Mouse (Mus musculus) adrenal gland, adult 2 months (tissue): Measurements from ENCODE around the gene Rsph6a. TPM values are rescaled to one million over a fixed set of nuclear protein-coding genes. Genes with fewer than 3 reads are reported as not detected.
A peak's percentile ranks its signal among the peaks of the same experiment; 100 is the strongest.
"Not testable (repeated sequence)": the region's sequence is repeated elsewhere in the genome, so short reads cannot be mapped to it uniquely, and the experiment has no call there.

Source experiments
- DNase-seq: peaks from one replicate; pipeline ENCODE4 v3.0.0; 2021
- polyA plus RNA-seq: library from polyadenylated mRNA; depleted of rRNA; stranded (reverse); fragments of >200 nt; gene quantifications from 2 replicates; pipeline ENCODE4 v1.2.3, GENCODE M21; 2012
- total RNA-seq, 2 experiments: library from RNA; stranded (reverse); gene quantifications; 2 replicates each; pipeline ENCODE4 v1.2.3; 2021

The Rsph6a gene
- total and polyA plus RNA-seq, 3 experiments: not detected

DNA sequence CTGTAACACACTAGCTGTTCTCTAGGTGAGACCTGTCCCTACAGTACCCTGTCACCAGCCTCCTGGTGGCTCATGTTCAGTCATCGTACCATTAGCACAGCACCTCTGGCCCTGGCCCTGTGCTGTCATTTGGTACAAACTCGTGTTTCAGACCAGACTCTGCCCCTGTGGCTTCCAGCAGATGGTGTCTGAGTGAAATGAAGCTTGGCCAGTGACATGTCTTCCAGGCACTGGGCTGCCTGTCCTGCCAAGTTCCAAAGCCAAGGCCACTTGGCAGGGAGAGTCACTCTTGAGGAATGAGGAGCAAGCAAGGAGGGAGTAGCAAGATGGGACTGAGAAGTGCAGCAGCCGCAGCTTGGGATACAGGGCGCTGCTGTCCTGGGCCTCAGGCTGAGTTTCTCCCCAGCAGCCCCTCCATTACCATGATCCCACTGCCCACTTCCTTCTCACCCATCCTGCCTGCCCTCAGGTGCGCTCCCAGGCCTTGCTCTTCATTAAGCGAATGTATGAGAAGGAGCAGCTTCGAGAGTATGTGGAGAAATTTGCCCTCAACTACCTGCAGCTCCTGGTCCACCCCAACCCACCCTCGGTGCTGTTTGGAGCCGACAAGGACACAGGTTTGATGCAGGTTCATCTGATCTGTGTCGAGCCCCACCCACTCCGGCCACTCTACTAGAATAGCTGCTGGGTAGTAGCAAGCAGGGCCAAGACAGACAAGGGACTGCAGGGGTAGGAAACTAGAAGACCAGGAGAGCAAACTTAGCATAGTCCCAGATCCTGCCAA is 8.0 kb upstream of the Rsph6a start:
- peak; percentile 89 for DNase-seq

DNA sequence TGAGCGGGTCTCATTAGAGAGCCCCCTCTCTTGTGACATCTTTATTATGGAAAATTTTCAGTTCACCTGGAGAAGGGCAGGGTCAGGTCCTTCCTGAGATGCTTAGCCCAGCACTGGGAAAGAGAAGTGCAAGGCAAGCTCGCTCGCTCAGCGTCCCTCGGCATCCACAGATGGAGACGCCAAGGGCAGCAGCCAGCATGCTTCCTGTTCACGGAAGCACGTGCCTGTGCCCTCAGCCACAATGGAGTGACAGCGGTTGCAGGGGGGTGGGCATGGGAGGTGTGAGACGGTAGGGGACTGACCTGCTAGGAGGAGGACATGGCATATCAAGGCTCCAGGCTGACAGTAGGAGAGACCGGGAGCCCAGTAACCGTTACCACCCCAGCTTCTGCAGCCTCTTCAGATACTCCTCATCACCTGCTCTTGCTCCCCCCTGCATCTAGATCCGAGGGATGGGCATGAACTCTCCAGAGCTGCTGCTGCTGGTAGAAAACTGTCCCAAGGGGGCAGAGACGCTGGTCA is 6.4 kb upstream of the Rsph6a start:
- no peak for DNase-seq

DNA sequence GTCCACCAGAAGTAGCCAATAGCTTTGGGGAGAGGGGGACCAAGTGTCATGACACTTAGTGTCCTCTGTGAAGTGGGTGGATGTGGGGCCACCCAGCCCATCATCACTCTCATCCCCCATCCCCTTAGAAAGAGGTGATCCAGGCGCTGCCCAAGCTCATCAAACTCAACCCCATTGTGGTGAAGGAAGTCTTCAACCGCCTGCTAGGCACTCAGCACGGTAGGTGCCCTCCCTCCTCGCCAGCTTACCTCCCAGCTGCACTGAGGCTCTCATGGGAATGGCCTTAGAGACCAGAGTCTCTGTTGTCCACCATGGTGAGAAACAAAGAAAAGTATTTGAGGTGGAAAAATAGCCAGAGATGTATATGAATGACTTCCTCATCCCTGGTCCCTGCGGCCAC is 5.2 kb upstream of the Rsph6a start:
- DNase-seq: no peak

DNA sequence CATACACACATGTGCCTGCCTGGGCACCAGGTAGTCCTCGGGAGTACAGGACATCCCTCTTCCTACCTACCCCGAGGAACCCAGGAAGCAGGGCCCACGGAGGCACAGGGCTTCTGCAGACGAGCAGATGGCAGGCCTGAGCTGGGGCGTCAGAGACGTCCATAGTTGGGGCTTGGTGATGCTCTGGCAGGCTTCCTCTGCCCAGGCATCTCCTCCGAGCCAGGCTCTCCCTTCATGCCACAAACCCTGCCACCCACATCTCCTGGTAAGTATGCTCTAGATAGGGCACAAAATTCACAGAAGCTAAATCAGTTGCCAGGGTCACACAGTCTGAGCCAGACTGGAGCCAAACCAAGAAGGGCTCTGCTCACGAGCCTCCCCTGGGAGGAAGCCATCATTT is 4.3 kb upstream of the Rsph6a start:
- DNase-seq: no peak

DNA sequence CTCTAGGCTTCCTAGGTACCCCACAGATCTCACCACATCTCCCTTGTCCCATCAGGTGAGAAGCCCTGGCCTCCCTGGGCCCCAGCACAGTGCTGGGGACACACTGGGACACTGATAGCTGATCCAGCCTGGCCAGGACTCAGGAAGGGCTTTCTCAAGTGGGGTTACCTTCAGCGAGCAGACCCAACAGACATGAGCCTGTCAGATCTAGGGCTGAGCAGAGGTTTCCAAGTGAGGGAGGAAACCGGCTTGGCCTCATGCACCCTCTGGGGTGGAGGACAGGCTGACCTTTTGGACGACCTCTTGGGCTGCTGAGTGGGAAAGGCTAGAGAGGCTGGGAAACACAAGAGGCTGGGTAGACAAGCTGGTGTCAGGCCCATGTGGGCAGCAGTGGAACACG is 3.3 kb upstream of the Rsph6a start:
- no peak for DNase-seq

DNA sequence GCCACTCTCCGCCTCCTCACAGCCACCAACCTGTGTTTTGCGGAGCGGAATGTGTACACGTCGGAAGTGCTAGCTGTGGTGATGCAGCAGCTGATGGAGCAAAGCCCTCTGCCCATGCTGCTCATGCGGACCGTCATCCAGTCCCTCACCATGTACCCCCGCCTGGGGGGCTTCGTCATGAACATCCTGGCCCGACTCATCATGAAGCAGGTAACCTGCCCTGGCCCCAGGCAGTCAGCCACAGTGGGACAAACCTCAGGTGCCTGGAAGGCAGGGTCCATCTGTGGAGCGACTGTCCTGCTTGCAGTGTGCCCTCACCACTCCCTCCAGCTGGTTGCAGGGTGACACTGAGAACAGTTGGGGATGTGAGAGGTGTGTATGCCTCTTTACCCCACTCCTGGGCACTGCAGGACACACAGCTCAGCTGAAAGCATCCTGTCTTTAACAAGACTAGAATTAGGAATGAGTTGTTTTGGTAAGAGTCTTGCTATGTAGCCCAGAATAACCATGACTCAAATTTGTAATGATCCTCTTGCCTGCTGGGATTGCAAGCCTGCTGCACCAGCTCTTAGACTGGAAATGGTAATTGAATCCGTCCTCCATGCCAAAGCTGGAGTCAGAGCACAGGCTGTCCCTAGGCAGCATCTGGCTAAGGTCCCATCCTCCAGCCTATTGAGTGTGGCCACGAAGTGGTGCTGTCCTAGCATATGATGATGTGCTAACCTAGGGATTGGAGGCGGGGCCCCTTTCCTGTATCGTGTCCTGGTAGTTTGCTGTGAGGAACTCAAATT is 1.9 kb upstream of the Rsph6a start:
- DNase-seq: no peak

DNA sequence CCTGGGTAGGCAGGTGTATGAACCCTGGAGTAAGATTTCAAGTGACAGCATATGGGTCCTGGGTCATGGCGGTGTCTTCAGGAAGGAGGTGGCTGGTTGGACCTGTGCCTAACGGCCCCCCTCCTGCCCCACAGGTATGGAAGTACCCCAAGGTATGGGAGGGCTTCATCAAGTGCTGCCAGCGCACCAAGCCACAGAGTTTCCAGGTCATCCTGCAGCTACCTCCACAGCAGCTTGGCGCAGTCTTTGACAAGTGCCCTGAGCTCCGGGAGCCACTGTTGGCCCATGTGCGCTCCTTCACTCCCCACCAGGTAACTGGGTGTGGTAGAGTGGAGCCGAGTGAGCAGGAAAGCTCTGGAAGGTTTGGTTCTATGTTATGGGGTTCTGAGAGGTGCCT is 1.4 kb upstream of the Rsph6a start:
- no peak for DNase-seq

DNA sequence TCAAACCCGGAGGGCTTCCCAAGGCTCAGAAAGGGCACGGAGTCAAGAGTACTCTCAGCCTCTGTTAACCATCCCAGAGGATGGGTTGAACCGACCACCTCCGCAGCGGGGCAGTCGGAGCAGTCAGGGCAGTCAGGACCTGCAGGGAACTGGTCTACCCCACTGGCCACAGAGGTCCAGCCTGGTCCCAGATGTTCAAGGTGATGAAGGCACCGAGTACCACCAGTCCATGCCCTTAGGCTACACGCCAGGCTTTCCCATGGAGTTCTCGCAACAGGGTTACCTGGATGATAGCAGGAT is 237 bp downstream of the Rsph6a start:
- DNase-seq: no peak

DNA sequence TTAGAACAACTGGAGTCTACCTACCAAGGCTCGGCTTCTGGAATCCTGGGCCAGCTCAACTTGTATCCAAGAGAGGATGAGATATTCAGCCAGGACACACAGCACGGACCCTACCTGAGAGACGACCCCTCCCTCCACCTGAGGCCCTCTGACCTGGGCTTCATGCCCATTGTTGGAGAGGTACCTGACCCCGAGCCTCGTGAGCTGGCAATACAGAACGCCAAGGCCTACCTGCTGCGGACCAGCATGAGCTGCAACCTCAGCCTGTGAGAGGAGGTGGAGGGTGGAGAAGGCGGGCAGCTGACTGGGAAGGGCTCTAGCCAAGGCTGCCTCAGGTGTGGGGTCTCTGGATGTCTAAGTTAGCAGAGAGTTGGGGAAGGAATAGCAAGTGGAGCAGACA is 618 bp downstream of the Rsph6a start:
- no peak for DNase-seq

DNA sequence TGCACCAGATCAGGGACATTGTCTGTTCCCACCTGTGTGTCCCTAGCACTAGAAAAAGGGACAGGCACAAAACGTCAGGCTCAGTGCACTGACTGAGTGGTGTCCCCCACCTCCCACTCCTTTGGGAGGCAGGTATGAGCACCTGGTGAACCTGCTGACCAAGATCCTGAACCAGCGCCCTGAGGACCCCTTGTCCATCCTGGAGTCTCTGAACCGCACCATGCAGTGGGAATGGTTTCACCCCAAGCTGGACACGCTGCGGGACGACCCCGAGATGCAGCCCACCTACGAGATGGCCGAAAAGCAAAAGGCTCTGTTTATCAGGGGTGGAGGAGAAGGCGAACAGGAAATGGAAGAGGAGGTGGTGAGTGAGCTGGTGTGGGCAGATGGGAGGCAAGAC is 2.9 kb downstream of the Rsph6a start:
- no peak for DNase-seq

DNA sequence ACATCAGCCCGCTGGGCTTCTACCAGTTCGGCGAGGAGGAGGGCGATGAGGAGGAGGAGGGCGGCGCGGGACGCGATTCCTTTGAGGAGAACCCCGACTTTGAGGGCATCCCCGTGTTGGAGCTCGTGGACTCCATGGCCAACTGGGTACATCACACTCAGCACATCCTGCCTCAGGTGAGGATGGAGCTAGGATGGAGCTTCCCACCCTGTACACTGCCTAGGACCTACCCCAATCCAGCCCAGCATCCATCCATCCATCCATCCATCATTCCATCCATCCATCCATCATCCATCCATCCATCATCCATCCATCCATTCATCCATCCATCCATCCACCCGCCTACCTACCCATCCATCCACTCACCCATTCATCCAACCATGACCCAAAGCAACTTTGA is 11.4 kb downstream of the Rsph6a start:
- no peak for DNase-seq

DNA sequence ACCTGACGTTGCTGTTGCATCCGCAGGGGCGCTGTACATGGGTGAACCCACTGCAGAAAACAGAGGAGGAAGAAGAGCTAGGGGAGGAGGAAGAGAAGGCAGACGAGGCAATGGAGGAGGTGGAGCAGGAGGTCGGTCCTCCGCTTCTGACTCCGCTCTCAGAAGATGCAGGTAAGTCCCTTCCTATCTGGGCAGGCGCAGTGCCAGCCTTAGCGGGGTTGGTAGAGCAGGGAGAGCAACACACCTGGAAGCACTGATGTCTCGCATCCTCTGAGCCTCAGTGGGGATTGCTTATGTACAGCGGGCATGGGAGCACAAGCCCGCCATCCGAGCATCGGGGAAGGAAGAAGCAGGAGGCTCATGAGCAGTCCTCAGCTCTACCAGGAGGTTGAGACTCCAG is 12.6 kb downstream of the Rsph6a start:
- DNase-seq: no peak

DNA sequence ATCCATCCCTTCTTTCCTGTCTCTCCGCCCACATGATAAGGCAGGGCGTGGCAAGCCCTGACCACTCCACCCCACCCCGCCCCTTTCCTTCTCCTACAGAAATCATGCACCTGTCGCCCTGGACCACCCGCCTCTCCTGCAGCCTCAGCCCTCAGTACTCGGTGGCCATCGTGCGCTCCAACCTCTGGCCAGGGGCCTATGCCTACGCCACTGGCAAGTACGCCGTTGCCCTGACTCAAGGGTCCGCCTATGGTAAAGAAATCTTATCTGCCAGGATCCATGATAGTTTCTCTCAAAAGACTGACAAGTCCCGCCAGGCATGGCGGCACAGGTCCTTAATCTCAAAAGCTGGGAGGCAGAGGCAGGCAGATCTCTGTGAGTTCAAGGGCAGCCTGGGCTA is 13.4 kb downstream of the Rsph6a start:
- no peak for DNase-seq

DNA sequence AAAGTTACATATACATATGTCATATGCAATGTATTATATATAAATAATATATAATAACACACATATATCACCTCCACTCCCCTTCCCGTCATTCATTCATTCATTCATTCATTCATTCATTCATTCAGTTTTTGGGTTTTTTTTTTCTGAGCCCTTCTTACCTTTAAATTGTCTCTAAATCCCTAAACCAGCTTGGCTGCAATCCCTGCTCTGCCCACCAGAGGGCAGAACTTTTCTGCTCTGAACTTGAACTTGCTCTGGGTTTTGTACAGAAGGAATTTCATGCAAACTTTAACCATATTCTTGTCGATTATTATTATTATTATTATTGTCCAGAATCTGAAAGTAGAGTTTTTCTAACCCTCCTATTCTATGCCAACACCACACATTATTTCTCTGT is 14.2 kb downstream of the Rsph6a start:
- DNase-seq: peak; percentile 67

DNA sequence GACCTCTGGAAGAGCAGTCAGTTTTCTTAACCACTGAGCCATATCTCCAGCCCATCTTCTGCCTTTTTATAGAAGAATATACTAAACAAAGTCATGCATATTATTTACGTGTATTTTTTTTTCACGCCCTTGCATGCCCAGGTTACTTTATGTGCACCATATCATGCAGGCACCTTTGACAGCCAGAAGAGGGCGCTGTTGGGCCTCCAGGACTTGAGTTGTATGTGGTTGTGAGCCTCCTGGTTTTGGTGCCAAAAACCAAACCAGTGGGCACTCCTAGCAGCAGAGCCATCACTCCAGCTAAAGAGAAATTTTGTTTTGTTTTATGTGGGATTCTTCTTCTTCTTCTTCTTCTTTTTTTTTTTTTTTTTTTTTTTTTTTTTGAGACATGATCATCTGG is 15.0 kb downstream of the Rsph6a start:
- no peak for DNase-seq

DNA sequence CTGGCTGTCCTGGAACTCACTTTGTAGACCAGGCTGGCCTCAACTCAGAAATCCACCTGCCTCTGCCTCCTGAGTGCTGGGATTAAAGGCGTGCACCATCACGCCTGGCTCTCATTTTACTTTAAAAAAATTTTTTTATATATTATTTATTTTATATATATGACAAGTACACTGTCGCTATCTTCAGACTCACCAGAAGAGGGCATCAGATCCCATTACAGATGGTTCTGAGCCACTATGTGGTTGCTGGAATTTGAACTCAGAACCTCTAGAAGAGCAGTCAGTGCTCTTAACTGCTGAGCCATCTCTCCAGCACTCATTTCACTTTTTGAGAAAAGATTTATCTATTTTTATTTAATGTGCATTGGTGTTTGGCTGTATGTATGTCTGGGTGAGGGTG is 16.5 kb downstream of the Rsph6a start:
- DNase-seq: not testable (repeated sequence)

DNA sequence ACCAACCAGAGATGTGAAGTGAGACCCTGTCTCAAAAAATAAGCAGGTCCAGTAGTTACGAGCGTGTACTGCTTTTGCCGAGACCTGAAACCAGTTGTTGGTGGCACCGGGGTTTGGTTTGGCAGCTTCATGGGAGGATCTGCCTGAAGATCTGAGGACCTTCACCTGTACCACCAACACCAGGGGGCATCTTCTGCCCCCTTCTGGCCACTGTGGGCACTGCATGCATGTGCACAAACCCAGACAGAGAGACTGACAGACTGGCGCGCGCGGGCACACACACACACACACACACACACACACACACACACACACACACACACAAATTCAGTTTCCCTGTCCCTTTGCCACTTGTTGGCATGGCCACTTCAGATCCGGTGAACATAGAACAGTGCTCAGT is 19.0 kb downstream of the Rsph6a start:
- peak; percentile 39 for DNase-seq

DNA sequence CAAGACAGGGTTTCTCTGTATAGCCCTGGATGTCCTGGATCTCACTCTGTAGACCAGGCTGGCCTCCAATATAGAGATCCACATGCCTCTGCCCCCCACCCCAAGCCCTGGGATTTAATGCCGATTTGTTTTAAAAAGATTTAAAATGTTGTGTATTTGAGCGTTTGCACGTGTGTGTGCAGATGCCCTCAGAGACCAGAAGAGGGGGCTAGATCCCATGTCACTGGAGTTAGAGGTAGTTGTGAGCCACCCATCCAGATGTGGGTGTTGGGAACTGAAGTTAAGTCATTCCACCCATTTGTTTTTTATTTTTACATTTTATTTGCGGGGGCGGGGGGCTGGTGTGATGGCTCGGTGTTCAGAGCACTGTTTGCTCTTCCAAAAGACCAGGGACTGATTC is 20.0 kb downstream of the Rsph6a start:
- DNase-seq: no peak

DNA sequence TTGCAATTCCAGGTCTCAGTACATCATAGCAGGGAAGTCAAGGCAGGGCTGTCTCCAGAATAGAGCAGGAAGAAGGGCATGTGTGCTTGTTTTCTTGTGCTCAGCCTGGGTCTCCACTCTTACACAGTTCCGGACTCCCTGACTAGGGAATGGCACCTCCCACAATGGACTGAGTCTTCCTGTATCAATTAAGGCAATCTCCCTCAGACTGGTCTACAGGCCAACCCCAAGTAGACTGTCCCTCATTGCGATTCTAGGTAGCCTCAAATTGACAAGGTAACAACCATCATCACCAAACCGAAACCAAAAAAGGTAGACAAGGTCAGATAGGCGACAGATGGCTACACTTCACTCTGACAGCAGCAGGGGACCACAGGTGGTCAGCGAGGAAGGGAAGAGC is 20.7 kb downstream of the Rsph6a start:
- no peak for DNase-seq

DNA sequence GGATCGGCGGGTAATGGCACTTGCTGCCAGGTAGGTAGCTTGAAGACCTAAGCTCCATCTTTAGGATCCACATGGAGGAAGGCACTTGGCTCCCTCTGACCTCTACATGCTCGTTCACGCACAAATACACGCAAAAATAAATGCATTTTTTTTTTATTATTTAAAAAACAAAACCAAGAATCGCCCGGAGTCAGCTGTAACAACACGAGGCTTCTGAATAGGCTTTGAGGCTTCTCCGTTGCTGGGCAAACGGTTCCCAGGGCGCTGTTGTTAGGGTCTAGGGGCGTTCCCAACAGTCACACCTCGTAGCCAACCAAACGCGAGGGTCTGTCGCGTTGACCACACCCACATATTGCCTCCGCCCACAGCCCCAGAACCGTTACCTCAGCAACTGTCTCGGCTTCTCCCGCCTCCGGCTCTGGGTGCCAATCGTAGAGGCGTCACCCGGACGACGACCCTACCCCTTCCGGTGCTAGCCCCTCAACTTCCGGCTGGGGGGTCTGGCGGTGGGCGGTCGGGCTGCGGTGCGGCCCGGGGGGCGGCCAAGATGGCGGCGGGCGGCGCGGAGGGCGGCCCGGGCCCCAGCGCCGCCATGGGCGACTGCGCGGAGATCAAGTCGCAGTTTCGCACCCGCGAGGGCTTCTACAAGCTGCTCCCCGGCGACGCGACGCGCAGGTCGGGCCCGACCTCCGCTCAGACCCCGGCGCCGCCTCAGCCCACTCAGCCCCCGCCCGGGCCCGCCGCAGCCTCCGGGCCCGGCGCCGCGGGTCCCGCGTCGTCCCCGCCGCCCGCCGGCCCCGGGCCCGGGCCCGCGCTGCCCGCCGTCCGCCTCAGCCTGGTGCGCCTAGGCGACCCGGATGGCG is 21.5 kb downstream of the Rsph6a start, which contains the start of gene Dmwd:
Gene Dmwd, plus strand, starts transcription at position 505 of the 863 bp plus-strand sequence.
- peak; percentile 97 for DNase-seq

DNA sequence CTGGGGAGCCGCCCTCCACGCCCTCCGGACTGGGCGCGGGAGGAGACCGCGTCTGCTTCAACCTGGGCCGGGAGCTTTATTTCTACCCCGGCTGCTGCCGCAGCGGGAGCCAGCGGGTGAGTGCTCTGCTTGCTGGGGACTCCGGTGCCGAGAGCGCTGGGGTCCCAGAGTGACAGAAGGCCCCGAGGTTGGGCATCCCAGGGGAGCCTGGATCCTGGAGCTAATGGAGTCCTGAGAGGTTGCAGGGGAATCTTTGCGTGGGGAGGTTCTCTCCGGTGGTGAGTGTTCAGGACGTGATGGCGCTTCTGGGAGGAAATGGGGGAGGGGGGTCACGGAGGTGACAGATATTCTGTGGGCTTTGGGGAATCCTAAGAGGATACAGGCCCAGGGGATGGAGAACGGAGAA is 22.1 kb downstream of the Rsph6a start:
- DNase-seq: peak; percentile 59

DNA sequence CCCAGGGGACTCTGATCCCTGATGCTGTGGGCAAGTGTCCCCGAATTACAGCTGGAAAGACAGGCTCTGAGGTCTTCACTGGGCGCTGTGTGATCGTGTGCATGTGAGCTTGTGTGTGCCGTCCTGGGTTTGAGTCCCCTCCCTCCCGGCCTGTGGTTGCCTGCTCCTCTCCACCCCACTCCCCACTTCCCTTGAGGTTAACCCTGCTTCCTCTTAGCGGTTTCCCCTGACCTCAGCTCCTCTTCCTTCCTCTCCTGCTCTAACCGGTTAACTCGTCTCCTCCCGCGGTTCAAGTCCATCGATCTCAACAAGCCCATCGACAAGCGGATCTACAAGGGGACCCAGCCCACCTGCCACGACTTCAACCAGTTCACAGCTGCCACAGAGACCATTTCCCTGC is 23.3 kb downstream of the Rsph6a start:
- DNase-seq: no peak

DNA sequence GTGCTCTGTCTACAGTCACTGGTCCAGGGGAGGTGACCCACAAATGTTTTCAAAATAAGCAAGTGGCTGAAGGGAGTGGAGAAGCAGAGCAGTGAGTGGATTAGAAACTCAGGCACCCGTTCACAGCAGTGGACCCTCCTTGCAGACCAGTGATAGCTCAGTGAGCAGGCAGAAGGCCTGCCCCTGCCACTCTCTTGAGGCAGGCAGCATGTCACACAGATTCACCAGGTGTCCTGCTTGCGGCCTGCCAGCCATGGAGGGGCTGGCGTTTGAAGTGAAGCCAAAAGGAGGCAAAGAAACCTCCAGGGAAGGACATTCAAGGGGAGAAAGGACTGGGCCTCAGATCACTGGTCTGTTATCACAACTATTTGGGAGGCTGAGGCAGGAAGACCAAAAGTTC is 24.2 kb downstream of the Rsph6a start:
- DNase-seq: peak; percentile 34
